Mouse (Mus musculus) gastrocnemius, adult 18-20 months (tissue): Measurements from ENCODE around the gene Exoc6. TPM values are rescaled to one million over a fixed set of nuclear protein-coding genes. Genes with fewer than 3 reads are reported as not detected.
A peak's percentile ranks its signal among the peaks of the same experiment; 100 is the strongest.

Source experiments
- DNase-seq: peaks from one replicate; pipeline ENCODE4 v3.0.0; 2021; ENCODE audit warnings: low spot score
- total RNA-seq, 2 experiments: library from RNA; stranded (reverse); gene quantifications; 2 replicates each; pipeline ENCODE4 v1.2.3; 2021

The Exoc6 gene
- total RNA-seq, 2 experiments from 2014 or later = 55.6 to 59.9 TPM

GRCm38 (mm10) chr19:37570966-37571718, 20.9 kb downstream of the Exoc6 start:
- DNase-seq = no peak

- no peak for DNase-seq
Measured at GRCm38 (mm10) chr19:37574802-37575201, 24.6 kb downstream of the Exoc6 start.

DNA sequence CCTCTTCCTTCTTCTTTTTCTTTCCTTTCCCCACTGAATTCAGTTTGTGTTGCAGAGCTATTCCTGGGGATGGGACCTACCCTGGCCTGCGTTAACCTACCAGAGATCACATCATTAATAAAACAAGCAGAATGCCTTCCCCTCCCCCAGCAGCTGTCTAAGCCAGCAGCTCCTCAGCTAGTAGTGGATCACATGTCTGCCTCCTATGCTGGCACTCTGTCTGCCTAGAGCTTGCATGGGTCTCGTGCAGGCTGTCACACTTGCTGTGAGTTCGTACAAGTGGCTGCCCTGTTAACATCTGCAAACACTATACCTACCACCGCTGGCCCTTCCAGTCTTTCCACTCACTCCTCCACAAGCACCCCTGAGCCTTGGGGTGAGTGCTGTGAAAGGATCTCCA, 29.4 kb downstream of the Exoc6 start:
- no peak for DNase-seq

DNA sequence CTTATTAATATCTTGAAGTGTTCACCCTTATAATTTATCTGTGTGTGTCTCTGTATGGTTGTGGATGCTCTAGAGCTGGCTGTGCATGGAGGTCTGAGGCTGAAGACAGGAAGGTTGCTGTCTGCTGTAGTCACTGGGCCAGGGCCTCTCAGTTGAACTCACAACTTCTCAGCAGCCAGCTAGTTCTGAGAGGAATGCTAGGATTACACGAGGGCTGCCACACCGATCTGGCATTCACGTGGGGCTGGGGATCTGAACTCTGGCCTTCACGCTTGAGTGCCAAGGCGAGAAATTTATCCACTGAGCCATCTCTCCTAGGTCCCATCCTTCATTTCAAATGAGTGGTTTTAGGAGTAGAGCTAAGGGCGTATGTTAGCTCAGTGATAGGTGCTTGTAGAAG, 30.2 kb downstream of the Exoc6 start:
- DNase-seq = no peak

DNA sequence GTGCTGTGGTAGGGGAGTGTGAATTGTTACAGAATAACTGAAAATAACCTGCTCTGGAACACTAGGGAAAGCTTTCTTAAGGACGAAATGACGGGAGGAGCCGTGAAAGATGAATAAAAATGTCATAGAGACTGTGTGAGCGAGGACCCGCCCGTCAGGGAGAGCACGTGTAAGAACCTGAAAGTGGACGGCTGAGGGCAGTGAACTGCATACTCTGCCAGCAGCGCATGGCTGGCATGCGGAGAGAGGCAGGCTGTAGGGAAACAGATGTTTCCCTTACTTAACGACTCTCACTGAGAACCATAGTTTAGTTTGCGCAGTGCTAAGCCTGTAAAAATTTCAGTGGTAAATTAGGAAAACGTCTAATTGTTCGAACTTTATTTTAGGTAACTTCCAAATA, 35.0 kb downstream of the Exoc6 start:
- DNase-seq = no peak

DNA sequence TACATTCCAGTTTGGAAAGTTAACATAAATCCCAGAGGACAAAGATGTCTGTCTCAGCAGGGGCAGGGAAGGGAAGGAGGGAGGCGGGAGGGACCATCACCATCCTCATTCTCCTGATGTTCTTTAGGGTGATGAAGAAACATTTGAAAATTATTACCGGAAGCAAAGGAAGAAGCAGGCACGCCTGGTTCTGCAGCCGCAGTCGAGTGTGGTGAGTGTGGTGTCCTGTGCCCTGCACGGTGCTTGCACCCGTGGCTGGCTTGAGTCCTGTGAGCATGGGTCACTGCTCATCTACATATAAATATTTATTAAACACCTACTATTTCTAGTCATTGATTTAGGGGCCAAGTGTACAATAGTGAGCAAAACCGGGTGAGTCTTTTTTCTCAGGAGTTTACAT, 35.5 kb downstream of the Exoc6 start:
- no peak for DNase-seq

GRCm38 (mm10) chr19:37590544-37590943, 40.3 kb downstream of the Exoc6 start:
- no peak for DNase-seq

DNA sequence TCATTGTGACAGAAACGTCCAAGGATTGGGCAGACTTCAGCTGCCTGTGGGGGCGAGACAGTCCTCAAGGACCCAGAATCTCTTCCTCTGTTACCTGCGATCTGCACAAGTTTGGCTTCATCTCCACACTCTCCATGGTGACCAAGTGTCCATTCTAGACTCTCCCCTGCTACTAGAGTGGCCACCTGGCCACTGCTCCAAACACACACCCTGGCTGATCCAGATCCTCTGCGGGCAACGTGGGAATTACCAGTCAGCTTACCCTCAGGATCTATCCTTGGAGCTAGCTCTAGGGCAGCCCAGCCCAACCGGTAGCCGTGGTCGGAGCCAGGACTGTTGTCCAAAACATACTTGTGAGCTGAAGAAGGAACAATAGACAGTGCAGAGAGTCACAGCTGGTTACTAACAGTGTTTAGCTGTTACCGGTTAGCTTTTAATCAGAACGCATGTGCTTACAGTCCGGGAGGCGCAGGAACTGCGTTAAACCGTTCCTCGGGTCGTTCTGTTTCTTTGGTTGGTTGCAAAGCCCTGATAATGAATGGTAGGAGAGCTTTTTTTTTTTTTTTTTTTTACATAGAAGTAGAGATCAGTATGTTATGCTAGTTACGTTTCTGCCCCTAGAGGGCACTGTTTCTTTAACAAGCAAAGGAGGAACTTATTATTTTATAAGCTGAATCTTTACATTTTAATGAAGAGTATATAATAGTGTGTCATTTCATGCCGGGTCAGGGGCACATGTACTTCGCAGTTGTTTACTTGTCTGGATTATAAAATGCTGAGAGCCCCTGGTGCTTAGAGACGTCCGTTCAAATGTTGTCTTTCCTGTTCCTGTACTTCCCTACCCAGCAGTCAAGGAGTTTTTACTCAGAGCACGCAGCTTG, 52.0 kb downstream of the Exoc6 start:
- peak; percentile 24 for DNase-seq

DNA sequence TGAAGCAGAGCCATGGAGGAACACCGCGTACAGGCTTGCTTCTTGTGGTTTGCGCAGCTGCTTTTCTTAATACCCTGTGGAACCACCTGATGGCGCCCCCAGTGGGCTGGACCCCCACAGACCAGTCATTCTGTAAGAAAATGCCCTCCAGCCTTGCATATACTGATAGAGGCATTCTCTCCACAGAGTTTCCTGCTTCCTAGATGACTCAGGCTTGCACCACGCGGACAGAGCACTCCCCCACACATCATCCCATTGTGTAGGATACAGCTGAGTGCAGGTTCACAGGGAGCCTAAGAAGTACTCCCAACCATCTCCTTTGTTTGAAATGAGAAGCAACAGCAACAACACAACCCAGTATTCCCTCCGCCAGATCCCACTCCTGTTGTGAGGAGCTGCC, 59.8 kb downstream of the Exoc6 start:
- no peak for DNase-seq

GRCm38 (mm10) chr19:37612893-37613292, 62.7 kb downstream of the Exoc6 start:
- no peak for DNase-seq

DNA sequence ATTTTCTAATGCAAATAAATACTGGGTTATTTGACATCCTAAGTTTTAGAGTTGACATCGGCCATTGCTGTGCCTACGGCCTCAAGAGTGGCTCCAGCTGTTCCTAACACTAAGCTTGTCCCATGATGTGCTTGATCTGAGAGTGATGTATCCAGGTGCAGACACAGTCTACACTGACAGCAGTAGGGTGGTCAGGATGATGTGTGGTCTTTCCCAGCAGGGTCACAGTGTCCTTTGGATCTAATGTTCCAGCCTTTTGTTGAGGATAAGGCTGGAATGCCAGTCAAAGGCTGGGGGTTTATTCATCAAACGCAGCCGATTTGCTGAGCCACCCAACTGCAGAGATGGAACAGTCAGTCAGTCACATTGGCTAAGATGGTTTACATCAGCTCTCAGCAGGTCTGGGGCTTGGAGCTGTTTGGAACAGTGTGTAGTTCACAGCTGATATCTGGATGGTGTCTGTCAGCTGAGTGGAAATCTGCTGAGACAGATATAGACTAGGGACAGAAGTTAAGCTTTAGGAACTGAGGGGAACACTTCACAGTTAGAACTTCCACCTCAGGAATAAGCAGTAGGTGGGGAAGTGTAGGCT, 64.9 kb downstream of the Exoc6 start:
- DNase-seq = no peak

- DNase-seq = no peak
Measured at GRCm38 (mm10) chr19:37647994-37648393, 97.8 kb downstream of the Exoc6 start.

- no peak for DNase-seq
Measured at GRCm38 (mm10) chr19:37650526-37650925, 100.3 kb downstream of the Exoc6 start.

GRCm38 (mm10) chr19:37654012-37654411, 103.8 kb downstream of the Exoc6 start:
- DNase-seq = no peak

- no peak for DNase-seq
Measured at GRCm38 (mm10) chr19:37656441-37656840, 106.2 kb downstream of the Exoc6 start.

GRCm38 (mm10) chr19:37665256-37665655, 115.0 kb downstream of the Exoc6 start:
- no peak for DNase-seq

DNA sequence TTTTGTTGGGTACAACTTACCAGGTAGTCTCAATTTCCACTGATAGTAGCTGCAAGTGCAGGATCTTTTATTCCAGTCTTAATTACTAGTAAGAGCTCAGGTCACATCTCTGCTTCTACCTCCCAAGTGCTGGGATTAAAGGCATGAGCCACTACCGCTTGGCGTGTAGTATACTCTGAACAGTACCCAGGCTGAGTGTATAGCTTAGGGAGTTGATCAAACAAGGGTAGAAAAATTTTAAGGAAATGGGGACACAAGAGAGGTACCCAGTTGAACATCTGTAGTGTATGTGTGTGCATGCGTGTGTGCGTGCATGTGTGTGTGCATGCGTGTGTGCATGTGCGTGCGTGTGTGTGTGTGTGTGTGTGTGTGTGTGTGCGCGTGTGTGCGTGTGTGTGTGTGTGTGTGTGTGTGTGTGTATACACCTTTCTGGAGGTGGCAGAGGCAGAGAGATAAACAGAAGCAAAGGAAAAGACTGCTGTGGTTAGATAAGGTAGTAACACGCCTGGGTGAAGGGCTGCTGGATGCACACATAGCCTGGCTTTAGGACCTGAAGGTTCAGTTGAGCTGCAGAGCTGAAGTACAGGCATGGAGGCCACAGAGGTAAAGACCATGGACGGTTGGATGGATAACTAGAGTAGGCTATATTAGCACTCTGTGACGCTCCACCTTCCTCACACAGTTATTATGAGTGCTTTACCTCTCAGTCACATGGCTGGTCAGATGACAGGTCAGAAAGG, 117.8 kb downstream of the Exoc6 start:
- no peak for DNase-seq

GRCm38 (mm10) chr19:37668657-37669056, 118.4 kb downstream of the Exoc6 start:
- DNase-seq = no peak

DNA sequence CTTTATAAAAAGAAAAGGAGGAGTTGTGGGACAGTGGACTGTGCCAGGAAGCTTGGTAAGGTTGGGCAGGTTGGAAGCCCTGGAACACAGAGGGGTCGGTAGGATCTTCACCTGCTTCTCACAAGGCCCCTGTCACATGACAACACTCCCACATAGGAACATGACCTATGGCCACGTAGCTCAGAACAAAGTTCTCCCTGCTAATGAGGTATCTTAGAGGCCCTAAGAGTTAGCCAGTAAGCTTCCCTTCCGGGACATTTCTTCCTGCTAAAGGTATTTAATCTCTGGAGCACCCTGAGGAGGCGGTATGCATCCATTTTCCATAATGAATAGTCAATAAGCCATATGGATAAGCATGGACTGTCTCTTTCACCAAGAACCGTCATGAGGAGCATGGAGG, 119.3 kb downstream of the Exoc6 start:
- no peak for DNase-seq

- DNase-seq = no peak
Measured at GRCm38 (mm10) chr19:37673393-37673792, 123.2 kb downstream of the Exoc6 start.

DNA sequence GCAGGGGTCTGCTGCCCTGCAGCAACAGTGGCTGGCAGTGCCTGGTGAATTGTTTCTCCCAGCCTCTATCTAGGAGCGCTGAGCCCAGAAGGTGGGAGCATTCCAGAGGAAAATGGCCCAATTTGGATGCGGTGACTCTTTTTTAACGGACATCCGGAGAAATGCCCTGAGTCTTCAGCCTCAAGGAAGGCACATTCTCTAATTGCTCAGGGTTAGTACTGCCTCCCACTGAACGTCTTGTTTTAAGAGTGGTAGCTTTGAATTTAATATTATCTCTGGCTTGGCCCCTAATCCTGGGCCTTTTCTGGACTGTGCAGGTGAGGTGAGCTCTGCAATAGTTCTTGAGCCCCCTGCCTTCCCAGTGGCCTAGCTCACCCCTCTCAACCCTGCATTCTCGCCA, 135.1 kb downstream of the Exoc6 start, which contains the start of gene Cyp26c1:
TSS of gene Cyp26c1 (plus strand) at position 301 of the 400 bp plus-strand sequence.
- no peak for DNase-seq

DNA sequence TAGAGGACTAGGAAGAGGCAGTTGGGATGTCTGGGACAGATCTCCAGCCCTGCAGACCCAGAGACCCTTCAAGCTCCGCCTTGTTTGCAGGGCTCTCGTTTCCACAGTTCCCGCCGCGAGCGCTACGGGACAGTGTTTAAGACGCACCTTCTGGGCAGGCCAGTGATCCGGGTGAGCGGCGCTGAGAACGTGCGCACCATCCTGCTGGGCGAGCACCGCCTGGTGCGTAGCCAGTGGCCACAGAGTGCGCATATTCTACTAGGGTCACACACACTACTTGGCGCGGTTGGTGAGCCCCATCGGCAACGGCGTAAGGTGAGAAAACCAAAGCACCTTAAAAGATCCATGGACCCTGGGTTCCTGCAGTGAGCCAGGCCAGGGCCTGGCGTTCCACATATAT, 136.1 kb downstream of the Exoc6 start:
- no peak for DNase-seq
